Mouse (Mus musculus) lung, postnatal 0 days (tissue): ENCODE results near the gene Itga11.

Experiments
- CTCF ChIP-seq: IDR thresholded peaks from 2 replicates; pipeline ENCODE4 v1.5.1; 2016; ENCODE audit warnings: antibody characterized with exemption, mild to moderate bottlenecking
- EP300 ChIP-seq: IDR thresholded peaks from 2 replicates; pipeline ENCODE4 v1.6.1; 2016; ENCODE audit warnings: antibody characterized with exemption, mild to moderate bottlenecking, control low read depth

- TF ChIP-seq CTCF = no peak
- no peak for TF ChIP-seq EP300
Measured at GRCm38 (mm10) chr9:62677641-62678549, at the start of gene Itga11.
